ENCODE assay signal across 13 mouse cellular contexts in genomic region chr1:74033407-74033806, GRCm38 (mm10).
A peak's percentile ranks its signal among the peaks of the same experiment; 100 is the strongest.
DNase-seq lines count a peak whose midpoint lies in the region; ATAC-seq and TF ChIP-seq lines count a peak whose summit lies in the region.
"Had no signal": no experiment of that assay in that cellular context is flagged by ENCODE, and none has a peak within 500 bp of the region (broad histone marks: within the 10 kb centered on the region; RNA-seq: fewer than 3 reads in every experiment).

No protein-coding gene starts in this region.

- H3K27ac ChIP-seq in forebrain, embryonic 14.5 days (ENCODE audit: low read depth, low read length), result peak overlapping the region; percentile 9; the same call in 1 of the 2 replicates
- no peak overlapping the region for H3K27ac ChIP-seq in forebrain, embryonic 13.5 days
- peak overlapping the region; percentile 67 for H3K27ac ChIP-seq in layer of hippocampus, adult 2 months
- peak overlapping the region; percentile 19; the same call in 1 of the 2 replicates for H3K27ac ChIP-seq in limb, embryonic 12.5 days
- H3K27ac ChIP-seq: intestine, embryonic 15.5 days had no signal

- TF ChIP-seq CTCF in layer of hippocampus, adult 2 months (conservative IDR thresholded peaks at IDR 0.05), result no peak

- no peaks in the 10 kb centered on the region for H3K36me3 ChIP-seq in forebrain, embryonic 14.5 days (ENCODE audit: control insufficient read depth, insufficient read depth, low read length)
- H3K36me3 ChIP-seq in forebrain, embryonic 13.5 days (ENCODE audit: poor library complexity, severe bottlenecking), result no peaks in the 10 kb centered on the region
- no peaks in the 10 kb centered on the region; the same call in 1 of the 2 replicates for H3K36me3 ChIP-seq in limb, embryonic 12.5 days
- H3K36me3 ChIP-seq: intestine, embryonic 15.5 days had no signal

- ATAC-seq in forebrain, embryonic 14.5 days, result no peak
- ATAC-seq in forebrain, embryonic 13.5 days, result no peak
- no peak for ATAC-seq in limb, embryonic 12.5 days (ENCODE audit: insufficient number of reproducible peaks, insufficient read depth, low FRiP score, low TSS enrichment, low read depth)
- ATAC-seq in erythroid progenitor cell, adult 5-6 weeks (replicated peaks; ENCODE audit: low FRiP score, poor library complexity, severe bottlenecking), result no peak
- ATAC-seq: intestine, embryonic 15.5 days had no signal

- WGBS in forebrain, embryonic 14.5 days, result 79% methylated on average over 4 of the region's 4 CpGs
- WGBS in forebrain, embryonic 13.5 days, result 81% methylated on average over 4 of the region's 4 CpGs
- 79% methylated on average over 4 of the region's 4 CpGs for WGBS in limb, embryonic 12.5 days

- DNase-seq in forebrain, embryonic 14.5 days (ENCODE audit: low spot score), result no peak
- DNase-seq in layer of hippocampus, adult 2 months (ENCODE audit: low spot score in 2 of 2), result no peak
- DNase-seq in layer of hippocampus, adult 9-10 months (ENCODE audit: low spot score), result no peak
- DNase-seq in kidney, adult 18-20 months, result peak; percentile 76
- DNase-seq in layer of hippocampus, adult 8-10 months (ENCODE audit: low spot score in 2 of 2), result no peak
- DNase-seq: adrenal gland, postnatal 25 days; B cell, adult 2 months; cerebellum, adult 8-10 months; thymus, postnatal 25 days had no signal

- H3K4me3 ChIP-seq in forebrain, embryonic 14.5 days (ENCODE audit: low read depth, low read length), result no peak overlapping the region
- no peak overlapping the region for H3K4me3 ChIP-seq in forebrain, embryonic 13.5 days
- peak overlapping the region; percentile 5; the same call in 1 of the 2 replicates for H3K4me3 ChIP-seq in layer of hippocampus, adult 2 months
- H3K4me3 ChIP-seq in limb, embryonic 12.5 days (replicated peaks), result no peak overlapping the region
- H3K4me3 ChIP-seq: intestine, embryonic 15.5 days had no signal

- peaks cover 7% of the 10 kb centered on the region; the same call in 1 of the 2 replicates for H3K27me3 ChIP-seq in forebrain, embryonic 14.5 days (replicated peaks; ENCODE audit: control insufficient read depth, insufficient read depth, low read length)
- peaks cover 25% of the 10 kb centered on the region for H3K27me3 ChIP-seq in forebrain, embryonic 13.5 days
- no peaks in the 10 kb centered on the region for H3K27me3 ChIP-seq in limb, embryonic 12.5 days
- H3K27me3 ChIP-seq: intestine, embryonic 15.5 days had no signal

- no peak overlapping the region for H3K4me2 ChIP-seq in forebrain, embryonic 14.5 days (ENCODE audit: low read length)
- H3K4me2 ChIP-seq in forebrain, embryonic 13.5 days, result no peak overlapping the region
- no peak overlapping the region for H3K4me2 ChIP-seq in limb, embryonic 12.5 days
- H3K4me2 ChIP-seq: intestine, embryonic 15.5 days had no signal

- peaks cover 12% of the 10 kb centered on the region for H3K4me1 ChIP-seq in forebrain, embryonic 14.5 days (ENCODE audit: control insufficient read depth, insufficient read depth, low read length)
- peaks cover 26% of the 10 kb centered on the region for H3K4me1 ChIP-seq in forebrain, embryonic 13.5 days
- peaks cover 93% of the 10 kb centered on the region for H3K4me1 ChIP-seq in limb, embryonic 12.5 days (replicated peaks)

- no peak overlapping the region for H3K9ac ChIP-seq in forebrain, embryonic 14.5 days (ENCODE audit: low read length)
- no peak overlapping the region for H3K9ac ChIP-seq in forebrain, embryonic 13.5 days
- no peak overlapping the region for H3K9ac ChIP-seq in limb, embryonic 12.5 days (replicated peaks)
- H3K9ac ChIP-seq: intestine, embryonic 15.5 days had no signal

- no peaks in the 10 kb centered on the region for H3K9me3 ChIP-seq in forebrain, embryonic 14.5 days (replicated peaks; ENCODE audit: control insufficient read depth, low read length)
- no peaks in the 10 kb centered on the region for H3K9me3 ChIP-seq in forebrain, embryonic 13.5 days (replicated peaks)
- no peaks in the 10 kb centered on the region for H3K9me3 ChIP-seq in limb, embryonic 12.5 days
- H3K9me3 ChIP-seq: intestine, embryonic 15.5 days had no signal
